Mouse (Mus musculus): ENCODE measurements around the gene Dnm3.

The Dnm3 gene

GRCm38 (mm10) chr1:162327631-162328030, 150.2 kb downstream of the Dnm3 start:
- DNase-seq (ENCODE audit: extremely low spot score): no peak

DNA sequence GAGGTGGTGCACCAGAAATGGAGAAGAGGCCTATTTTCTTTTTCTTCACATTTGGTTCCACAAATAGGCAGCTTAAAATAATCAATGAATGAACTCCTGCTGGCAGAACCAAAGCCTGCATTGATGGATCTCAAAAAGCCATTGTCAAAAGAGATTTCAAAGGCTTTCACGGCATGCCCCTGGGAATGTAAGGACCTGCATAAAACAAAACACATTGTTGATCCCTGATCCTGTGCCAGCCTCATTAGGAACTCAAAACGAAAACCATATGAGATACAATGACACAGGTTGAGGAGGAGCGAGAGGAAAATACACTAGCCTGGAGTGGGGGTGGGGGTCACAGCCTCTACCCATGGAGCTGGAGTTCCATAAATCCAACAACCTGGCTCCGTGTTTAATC, 153.4 kb downstream of the Dnm3 start:
- peak; percentile 22 for DNase-seq (ENCODE audit: extremely low spot score)

DNA sequence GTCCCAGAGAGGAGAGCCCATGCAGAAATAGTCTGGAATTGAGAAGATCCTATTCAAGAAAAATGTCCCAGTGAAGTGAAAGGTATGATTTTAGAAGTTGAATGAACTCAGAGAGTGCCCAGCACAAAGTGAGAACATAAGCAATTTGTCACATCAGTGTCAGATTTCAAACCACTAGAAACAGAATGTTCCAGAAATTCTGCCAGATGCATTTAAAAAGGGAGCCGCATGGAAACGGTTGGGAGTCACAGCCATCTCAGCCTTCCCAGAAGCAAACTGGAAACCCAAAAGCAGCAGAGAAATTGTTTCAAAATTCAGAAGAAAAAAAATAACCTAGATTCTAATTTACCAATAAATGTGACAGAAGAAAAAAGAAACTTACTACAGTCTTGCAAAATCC, 154.7 kb downstream of the Dnm3 start:
- DNase-seq (ENCODE audit: extremely low spot score): no peak

GRCm38 (mm10) chr1:162313451-162314276, 164.2 kb downstream of the Dnm3 start:
- DNase-seq (ENCODE audit: extremely low spot score): peak; percentile 69

- peak; percentile 16 for DNase-seq (ENCODE audit: extremely low spot score)
Observed at GRCm38 (mm10) chr1:162312621-162313020, 165.2 kb downstream of the Dnm3 start.

DNA sequence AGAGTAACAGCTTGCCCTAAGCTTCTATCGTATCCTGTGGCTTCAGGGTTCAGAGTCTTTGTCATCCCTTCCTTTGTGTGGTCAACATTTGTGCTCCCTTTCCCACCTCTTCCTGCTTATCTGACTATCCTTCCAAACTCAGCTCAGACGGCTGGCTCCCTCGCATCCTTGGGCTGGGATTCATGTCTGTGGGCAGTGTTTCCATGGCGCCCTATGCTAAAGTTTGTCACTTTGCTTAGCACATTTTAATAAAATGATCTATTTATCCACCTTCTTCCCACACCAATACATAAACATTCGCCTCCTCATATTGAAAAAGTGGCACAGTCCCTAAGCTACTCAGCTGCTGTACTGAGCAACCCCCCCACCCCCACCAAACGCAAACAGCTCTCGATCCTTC, 165.7 kb downstream of the Dnm3 start:
- no peak for DNase-seq (ENCODE audit: extremely low spot score)

DNA sequence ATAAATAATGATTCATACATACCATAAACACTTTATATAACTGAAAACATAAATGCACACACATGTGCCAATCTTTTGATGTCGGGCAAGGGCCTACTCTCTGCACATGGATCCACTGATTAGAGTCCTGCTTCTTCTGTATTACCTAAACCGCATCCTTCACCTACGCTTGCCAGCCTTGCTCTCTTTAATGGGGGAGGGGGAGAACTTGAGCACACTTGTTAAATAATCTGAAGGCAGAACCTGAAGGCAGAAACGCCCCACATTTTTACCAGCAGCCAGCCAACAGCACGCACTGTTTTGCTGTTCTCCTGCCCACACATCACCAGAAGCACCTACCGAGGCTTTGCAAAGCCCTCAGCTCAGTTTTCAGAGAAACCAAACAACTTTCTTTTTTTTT, 172.6 kb downstream of the Dnm3 start:
- DNase-seq (ENCODE audit: extremely low spot score): no peak

- peak; percentile 15 for DNase-seq (ENCODE audit: extremely low spot score)
Observed at GRCm38 (mm10) chr1:162302480-162302879, 175.4 kb downstream of the Dnm3 start.

DNA sequence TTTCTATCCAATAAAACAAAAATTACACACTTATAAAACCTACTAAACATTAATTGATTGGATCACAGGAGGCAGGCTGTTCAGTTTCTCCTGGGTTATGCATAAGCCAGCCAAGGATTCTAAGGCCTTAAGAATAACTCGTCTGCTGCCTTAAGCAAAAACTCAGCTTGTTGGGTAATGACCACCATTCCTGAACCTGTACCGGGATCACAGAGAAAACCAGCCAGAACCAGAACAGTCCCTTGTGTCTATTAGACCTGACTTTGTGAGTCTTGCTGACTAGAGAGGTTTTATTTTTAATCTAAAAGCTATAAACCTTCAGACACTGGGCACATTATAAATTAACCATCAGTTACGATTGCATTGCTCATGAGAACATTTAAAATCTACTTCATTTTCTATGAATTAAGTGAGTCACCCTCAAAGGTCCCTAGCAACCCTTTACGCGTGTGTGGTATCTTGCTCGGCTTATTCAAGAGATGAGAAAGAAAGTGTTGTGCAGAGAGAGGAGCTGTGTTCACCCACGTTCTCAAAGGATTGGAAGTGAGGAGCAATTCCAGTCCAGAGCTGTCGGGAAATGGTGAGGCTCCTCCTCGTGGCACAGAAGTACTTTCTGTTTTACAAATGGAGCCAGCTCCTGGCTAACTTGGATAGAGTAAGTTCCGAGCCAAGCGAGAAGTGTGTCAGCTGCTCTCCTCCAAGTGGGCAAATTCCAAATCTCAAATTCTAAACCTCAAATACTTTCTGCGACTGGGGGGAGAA, 178.1 kb downstream of the Dnm3 start:
- no peak for DNase-seq (ENCODE audit: extremely low spot score)

DNA sequence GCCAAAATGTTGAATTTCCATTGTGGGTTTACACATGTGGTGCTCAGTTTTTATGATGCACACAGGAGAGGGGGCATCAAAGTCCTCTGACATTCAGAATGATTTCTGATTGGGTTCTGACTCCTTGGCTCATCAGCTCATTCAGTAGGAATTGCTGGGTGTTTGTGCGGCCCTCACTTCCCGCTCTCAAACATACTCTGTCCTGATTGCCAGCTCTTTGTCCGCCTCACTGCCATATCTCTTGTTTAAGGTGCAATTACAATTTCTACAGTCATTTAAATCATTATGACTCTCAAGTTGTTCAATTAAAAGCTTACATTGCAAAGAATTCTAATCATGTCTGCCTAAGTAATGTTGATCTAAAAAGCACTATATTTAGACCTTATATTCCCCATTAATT, 179.3 kb downstream of the Dnm3 start:
- DNase-seq (ENCODE audit: extremely low spot score): no peak

DNA sequence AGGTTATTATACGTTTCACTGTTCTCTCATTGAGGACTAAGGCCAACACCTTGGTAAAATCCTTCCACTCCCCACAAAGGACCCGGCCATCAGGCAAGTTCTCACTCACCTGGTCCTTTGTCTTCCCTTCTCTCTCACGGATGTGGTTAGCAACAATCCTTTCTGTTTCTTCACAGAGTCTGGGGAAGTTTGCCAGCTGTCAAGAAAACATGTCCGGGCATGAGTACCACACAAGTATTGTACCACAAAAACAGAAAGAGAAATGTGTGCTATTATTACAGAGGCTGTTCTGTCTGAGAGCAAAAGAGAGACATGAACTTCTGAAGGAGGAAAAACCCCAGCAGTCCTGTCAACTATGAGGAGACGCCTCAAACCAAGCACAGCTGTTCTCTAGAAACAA, 182.4 kb downstream of the Dnm3 start:
- no peak for DNase-seq (ENCODE audit: extremely low spot score)

- DNase-seq (ENCODE audit: extremely low spot score): no peak
Observed at GRCm38 (mm10) chr1:162294572-162294910, 183.3 kb downstream of the Dnm3 start.

GRCm38 (mm10) chr1:162293732-162294571, 183.9 kb downstream of the Dnm3 start:
- DNase-seq (ENCODE audit: extremely low spot score): no peak

GRCm38 (mm10) chr1:162286910-162287309, 190.9 kb downstream of the Dnm3 start:
- peak; percentile 22 for DNase-seq (ENCODE audit: extremely low spot score)

GRCm38 (mm10) chr1:162281981-162282381, 195.9 kb downstream of the Dnm3 start:
- DNase-seq (ENCODE audit: extremely low spot score): peak; percentile 54

DNA sequence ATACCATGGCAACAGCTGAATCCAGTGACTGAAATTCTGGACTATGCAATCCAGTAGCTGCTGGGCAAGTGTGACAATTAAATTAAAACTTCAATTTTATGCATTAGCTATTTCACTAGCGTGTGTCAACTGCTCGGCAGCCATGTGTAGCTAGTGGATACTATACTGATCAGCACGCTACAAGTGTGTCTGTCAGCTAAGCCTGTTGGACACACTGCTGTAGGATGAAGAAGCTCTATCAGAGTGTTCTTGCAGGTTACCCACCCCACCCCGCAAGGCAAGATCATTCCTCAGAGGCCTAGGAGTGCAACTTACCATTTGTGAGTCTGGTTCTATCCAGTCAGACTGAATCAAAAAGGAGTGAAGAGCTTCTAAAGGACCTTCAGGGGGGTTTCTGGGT, 197.8 kb downstream of the Dnm3 start:
- no peak for DNase-seq (ENCODE audit: extremely low spot score)

GRCm38 (mm10) chr1:162276011-162276410, 201.8 kb downstream of the Dnm3 start:
- DNase-seq (ENCODE audit: extremely low spot score): peak; percentile 19

DNA sequence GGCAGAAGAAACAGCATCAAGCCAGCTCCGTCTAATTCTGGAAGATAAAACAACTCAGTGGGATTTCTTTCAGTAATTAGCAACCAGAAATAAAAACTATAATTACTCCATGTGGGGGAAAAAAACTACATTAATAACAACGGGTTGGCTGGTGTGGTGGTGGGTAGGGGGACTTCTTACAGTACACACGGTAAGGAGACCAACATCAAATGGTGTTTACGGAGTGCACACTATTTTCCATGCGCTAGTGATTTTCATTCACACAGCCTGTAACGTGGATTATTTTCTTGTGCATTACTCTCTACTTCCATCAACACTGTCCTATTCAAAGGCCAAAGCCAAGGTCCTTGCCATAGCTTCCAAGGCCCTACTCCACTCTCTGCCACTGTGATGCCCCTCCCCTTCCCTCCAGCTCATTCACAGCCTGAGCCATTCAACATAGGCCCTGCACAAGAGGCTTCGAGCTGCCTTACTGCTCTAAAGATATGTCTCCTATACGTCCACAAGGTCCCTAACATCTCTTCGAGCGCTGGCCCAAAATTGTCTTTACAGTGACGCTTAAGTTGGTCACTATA, 203.1 kb downstream of the Dnm3 start:
- DNase-seq (ENCODE audit: extremely low spot score): no peak

DNA sequence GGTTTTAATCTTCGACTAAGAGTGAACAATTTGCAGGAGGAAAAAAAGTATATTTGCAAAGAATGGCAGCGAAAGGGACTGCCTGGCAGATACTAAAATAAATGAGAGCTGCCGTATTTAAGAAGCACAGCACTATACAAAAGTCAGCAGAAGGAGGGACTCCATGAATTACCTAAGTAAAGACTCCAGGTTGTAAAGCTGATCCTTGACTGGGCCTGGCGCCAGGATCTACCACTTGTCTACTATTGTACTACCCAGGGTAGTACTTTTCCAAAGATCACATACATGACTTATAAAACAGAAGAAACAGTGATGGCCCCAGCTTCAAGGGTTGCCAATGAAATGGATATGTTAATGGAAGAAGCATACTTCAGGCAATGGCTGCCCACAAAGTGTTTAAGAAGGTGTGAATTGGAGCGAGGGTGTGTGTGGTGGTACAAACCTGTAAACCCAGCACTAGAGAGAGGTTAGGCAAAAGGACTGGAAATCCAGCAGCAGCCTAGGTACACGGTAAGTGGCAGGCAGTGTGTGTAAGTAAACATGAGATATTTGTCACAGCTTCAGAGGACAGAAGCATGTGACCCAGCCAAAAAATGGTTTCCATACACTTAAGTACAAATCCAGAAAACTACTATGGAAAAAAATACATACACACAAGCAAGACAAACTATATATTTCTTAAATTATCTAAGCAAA, 220.8 kb downstream of the Dnm3 start:
- DNase-seq (ENCODE audit: extremely low spot score): no peak

- DNase-seq (ENCODE audit: extremely low spot score): peak; percentile 39
Observed at GRCm38 (mm10) chr1:162254944-162255343, 222.9 kb downstream of the Dnm3 start.

- peak; percentile 32 for DNase-seq (ENCODE audit: extremely low spot score)
Observed at GRCm38 (mm10) chr1:162253971-162254641, 223.7 kb downstream of the Dnm3 start.
